Mouse (Mus musculus) Patski (cell line): ENCODE measurements around the gene Rps19. TPM values are rescaled to one million over a fixed set of nuclear protein-coding genes. Genes with fewer than 3 reads are reported as not detected.

Experiments
- ATAC-seq: fragments of 100-300 bp; one replicate; pipeline ENCODE4 v1.8.0; 2021
- CTCF ChIA-PET: fragments of 350-600 bp; sonication (Branson Sonifier 250); formaldehyde crosslinking; loops from one replicate; lab custom pipeline; 2022; ENCODE audit warnings: inconsistent platforms; lab: Charles Lee
- POLR2A ChIA-PET: fragments of 350-600 bp; sonication (Branson Sonifier 250); formaldehyde crosslinking; loops from one replicate; lab custom pipeline; 2022; ENCODE audit warnings: antibody characterized with exemption, inconsistent platforms; lab: Charles Lee
- DNase-seq: peaks from one replicate; pipeline ENCODE4 v3.0.0-alpha.2; 2011; ENCODE audit warnings: low read depth, low spot score
- H3K27me3 ChIP-seq: fragments of 371-371 bp; one replicate; pipeline ENCODE4 v1.5.1; 2021
- CTCF ChIP-seq: fragments of 100-300 bp; IDR thresholded peaks from one replicate; pipeline ENCODE4 v1.5.1; 2021
- in situ Hi-C: fragments of 300-500 bp; cut with MboI; formaldehyde crosslinking; loops from 3 replicates; pipeline ENCODE4 v1.11.1; 2018; ENCODE audit warnings: low pct_unique_long_range_greater_than_20kb, mixed read lengths
- polyA plus RNA-seq: library from polyadenylated mRNA; unstranded; gene quantifications from one replicate; pipeline ENCODE4 v1.2.3, GENCODE M21; 2021

Rps19 gene
- polyA plus RNA-seq, 1 experiment from 2014 or later: 393 TPM

- POLR2A ChIA-PET: interaction anchor here (0.6 to 1.3 kb wide), 2 partner anchors 17 to 37 kb away, joined by 5 to 6 read pairs; partner anchors contain the start of gene Lypd4
- no peak for TF ChIP-seq CTCF
- CTCF ChIA-PET: interaction anchor here (0.6 to 1.0 kb wide), 2 partner anchors 22 to 46 kb away, joined by 3 read pairs; no protein-coding TSS in a partner anchor
- H3K27me3 ChIP-seq: no peaks in the 10 kb centered on the region
- ATAC-seq (no peak), DNase-seq (no peak)
- in situ Hi-C loops: no loop called here
Measured at GRCm38 (mm10) chr7:24851596-24852325, 32.4 kb upstream of the Rps19 start.

GRCm38 (mm10) chr7:24852557-24853232 is 31.5 kb upstream of the Rps19 start:
- H3K27me3 ChIP-seq: no peaks in the 10 kb centered on the region
- in situ Hi-C loops: no loop called here
- no peak for ATAC-seq
- no peak for TF ChIP-seq CTCF
- ChIA-PET POLR2A (no interaction called here), CTCF (no interaction called here)
- no peak for DNase-seq

- ATAC-seq: no peak
- no peak for DNase-seq
- CTCF ChIA-PET: no interaction called here
- no peak for TF ChIP-seq CTCF
- POLR2A ChIA-PET: interaction anchor here (0.6 kb wide), 1 partner anchor 10 kb away, joined by 3 read pairs; no protein-coding TSS in a partner anchor
- no peaks in the 10 kb centered on the region for H3K27me3 ChIP-seq
- in situ Hi-C loops: no loop called here
Measured at GRCm38 (mm10) chr7:24853233-24853563, 31.0 kb upstream of the Rps19 start.

- ATAC-seq: no peak
- POLR2A ChIA-PET: interaction anchor here (0.6 kb wide), 1 partner anchor 11 kb away, joined by 3 read pairs; no protein-coding TSS in a partner anchor
- in situ Hi-C loops: no loop called here
Measured at GRCm38 (mm10) chr7:24853695-24854094, 30.5 kb upstream of the Rps19 start.

GRCm38 (mm10) chr7:24856460-24857120 is 27.6 kb upstream of the Rps19 start:
- ATAC-seq: no peak
- in situ Hi-C loops: no loop called here
- no peaks in the 10 kb centered on the region for H3K27me3 ChIP-seq
- POLR2A ChIA-PET: no interaction called here
- DNase-seq: no peak
- no peak for TF ChIP-seq CTCF
- CTCF ChIA-PET: no interaction called here

More at GRCm38 (mm10) chr7:24853695-24854094, 30.5 kb upstream of the Rps19 start:
- no peaks in the 10 kb centered on the region for H3K27me3 ChIP-seq
- DNase-seq: no peak
- CTCF ChIA-PET: no interaction called here
- TF ChIP-seq CTCF: no peak

- POLR2A ChIA-PET: no interaction called here
- no peaks in the 10 kb centered on the region for H3K27me3 ChIP-seq
Measured at GRCm38 (mm10) chr7:24859234-24859633, 24.9 kb upstream of the Rps19 start.

GRCm38 (mm10) chr7:24861913-24862312 is 22.3 kb upstream of the Rps19 start, which contains the start of gene Gm9844:
Gm9844 (plus strand) TSS chr7:24862213.
- ATAC-seq (no peak), DNase-seq (no peak)
- in situ Hi-C loops: no loop called here
- POLR2A ChIA-PET: no interaction called here
- no peak for TF ChIP-seq CTCF
- H3K27me3 ChIP-seq: no peaks in the 10 kb centered on the region
- CTCF ChIA-PET: no interaction called here

More at GRCm38 (mm10) chr7:24859234-24859633, 24.9 kb upstream of the Rps19 start:
- CTCF ChIA-PET: no interaction called here
- ATAC-seq: no peak
- TF ChIP-seq CTCF: no peak
- in situ Hi-C loops: no loop called here
- DNase-seq: no peak

GRCm38 (mm10) chr7:24862853-24863252 is 21.3 kb upstream of the Rps19 start:
- in situ Hi-C loops: no loop called here
- CTCF ChIA-PET: no interaction called here
- no peak for TF ChIP-seq CTCF

GRCm38 (mm10) chr7:24864156-24864555 is 20.0 kb upstream of the Rps19 start:
- no peaks in the 10 kb centered on the region for H3K27me3 ChIP-seq
- in situ Hi-C loops: no loop called here
- ATAC-seq (no peak), DNase-seq (no peak)
- no peak for TF ChIP-seq CTCF
- ChIA-PET POLR2A (no interaction called here), CTCF (interaction anchor here (1.3 kb wide), 1 partner anchor 13 kb away, joined by 3 read pairs; no protein-coding TSS in a partner anchor)

More at GRCm38 (mm10) chr7:24862853-24863252, 21.3 kb upstream of the Rps19 start:
- no peaks in the 10 kb centered on the region for H3K27me3 ChIP-seq
- DNase-seq (no peak), ATAC-seq (no peak)
- POLR2A ChIA-PET: no interaction called here

- ChIA-PET POLR2A (interaction anchor here (1.0 to 1.9 kb wide), 2 partner anchors 10 to 18 kb away, joined by 3 to 6 read pairs; no protein-coding TSS in a partner anchor), CTCF (no interaction called here)
- in situ Hi-C loops: no loop called here
- ATAC-seq: no peak
- DNase-seq: no peak
- H3K27me3 ChIP-seq: peaks cover 4% of the 10 kb centered on the region
- no peak for TF ChIP-seq CTCF
Measured at GRCm38 (mm10) chr7:24869080-24869479, 15.1 kb upstream of the Rps19 start.
